Mouse (Mus musculus): ENCODE results near the gene Hspg2. TPM values are rescaled to one million over a fixed set of nuclear protein-coding genes. Genes with fewer than 3 reads are reported as not detected.
"Not testable (repeated sequence)": the region's sequence is repeated elsewhere in the genome, so short reads cannot be mapped to it uniquely, and the experiment has no call there.

Gene Hspg2
- polyA plus RNA-seq, 1 experiment from 2014 or later = 39.6 TPM

GRCm38 (mm10) chr4:137580299-137580698 is 111.7 kb downstream of the Hspg2 start:
- no peak for ATAC-seq (ENCODE audit: low FRiP score, low TSS enrichment)
- no peak overlapping the region for H3K4me2 ChIP-seq (replicated peaks; ENCODE audit: low read depth, low read length)
- H3K27me3 ChIP-seq (ENCODE audit: insufficient read depth, low read length) = no peaks in the 10 kb centered on the region
- no peak overlapping the region for H3K4me3 ChIP-seq (ENCODE audit: low read length)
- WGBS = 76% methylated on average over 2 of the region's 2 CpGs
- no peaks in the 10 kb centered on the region for H3K36me3 ChIP-seq (ENCODE audit: insufficient read depth, low read length)
- H3K9me3 ChIP-seq (ENCODE audit: low read length) = no peaks in the 10 kb centered on the region
- H3K27ac ChIP-seq (ENCODE audit: low read length) = no peak overlapping the region
- no peak overlapping the region for H3K9ac ChIP-seq (replicated peaks; ENCODE audit: low read length)
- peaks cover 5% of the 10 kb centered on the region; the same call in 1 of the 2 replicates for H3K4me1 ChIP-seq (ENCODE audit: insufficient read depth, low read length)

- H3K9me3 ChIP-seq (ENCODE audit: low read length) = no peaks in the 10 kb centered on the region
- WGBS = 52% methylated on average over 3 of the region's 3 CpGs
These were observed 113.2 kb downstream of the Hspg2 start for GRCm38 (mm10) chr4:137581815-137582214.

GRCm38 (mm10) chr4:137589095-137589494 is 120.5 kb downstream of the Hspg2 start:
- 83% methylated on average over 2 of the region's 3 CpGs for WGBS
- not testable (repeated sequence) for H3K4me1 ChIP-seq (ENCODE audit: insufficient read depth, low read length); H3K27me3 ChIP-seq (ENCODE audit: insufficient read depth, low read length); H3K4me3 ChIP-seq (ENCODE audit: low read length); H3K4me2 ChIP-seq (replicated peaks; ENCODE audit: low read depth, low read length); ATAC-seq (ENCODE audit: low FRiP score, low TSS enrichment); H3K9me3 ChIP-seq (ENCODE audit: low read length); H3K9ac ChIP-seq (replicated peaks; ENCODE audit: low read length); H3K36me3 ChIP-seq (ENCODE audit: insufficient read depth, low read length); H3K27ac ChIP-seq (ENCODE audit: low read length)

More at GRCm38 (mm10) chr4:137581815-137582214, 113.2 kb downstream of the Hspg2 start:
- Histone ChIP-seq H3K4me3 (ENCODE audit: low read length) (no peak overlapping the region), H3K36me3 (ENCODE audit: insufficient read depth, low read length) (no peaks in the 10 kb centered on the region), H3K4me1 (ENCODE audit: insufficient read depth, low read length) (peaks cover 5% of the 10 kb centered on the region; the same call in 1 of the 2 replicates), H3K9ac (replicated peaks; ENCODE audit: low read length) (no peak overlapping the region), H3K27me3 (ENCODE audit: insufficient read depth, low read length) (no peaks in the 10 kb centered on the region), H3K4me2 (replicated peaks; ENCODE audit: low read depth, low read length) (no peak overlapping the region), H3K27ac (ENCODE audit: low read length) (no peak overlapping the region)
- no peak for ATAC-seq (ENCODE audit: low FRiP score, low TSS enrichment)

GRCm38 (mm10) chr4:137589586-137589985 is 121.0 kb downstream of the Hspg2 start:
- 86% methylated on average over 3 of the region's 3 CpGs for WGBS
- no peak for ATAC-seq (ENCODE audit: low FRiP score, low TSS enrichment)
- no peak overlapping the region for H3K27ac ChIP-seq (ENCODE audit: low read length)
- H3K9ac ChIP-seq (replicated peaks; ENCODE audit: low read length) = no peak overlapping the region
- H3K9me3 ChIP-seq (ENCODE audit: low read length) = no peaks in the 10 kb centered on the region
- no peak overlapping the region for H3K4me2 ChIP-seq (replicated peaks; ENCODE audit: low read depth, low read length)
- no peaks in the 10 kb centered on the region for H3K27me3 ChIP-seq (ENCODE audit: insufficient read depth, low read length)
- no peaks in the 10 kb centered on the region for H3K36me3 ChIP-seq (ENCODE audit: insufficient read depth, low read length)
- H3K4me3 ChIP-seq (ENCODE audit: low read length) = no peak overlapping the region
- no peaks in the 10 kb centered on the region for H3K4me1 ChIP-seq (ENCODE audit: insufficient read depth, low read length)

- H3K4me2 ChIP-seq (replicated peaks; ENCODE audit: low read depth, low read length) = no peak overlapping the region
- H3K36me3 ChIP-seq (ENCODE audit: insufficient read depth, low read length) = no peaks in the 10 kb centered on the region
- H3K27ac ChIP-seq (ENCODE audit: low read length) = no peak overlapping the region
- ATAC-seq (ENCODE audit: low FRiP score, low TSS enrichment) = no peak
- WGBS = 91% methylated on average over 4 of the region's 4 CpGs
- no peak overlapping the region for H3K9ac ChIP-seq (replicated peaks; ENCODE audit: low read length)
- H3K9me3 ChIP-seq (ENCODE audit: low read length) = no peaks in the 10 kb centered on the region
- no peaks in the 10 kb centered on the region for H3K27me3 ChIP-seq (ENCODE audit: insufficient read depth, low read length)
- peaks cover 10% of the 10 kb centered on the region for H3K4me1 ChIP-seq (ENCODE audit: insufficient read depth, low read length)
- no peak overlapping the region for H3K4me3 ChIP-seq (ENCODE audit: low read length)
These were observed 122.4 kb downstream of the Hspg2 start for GRCm38 (mm10) chr4:137590961-137591360.

- under 1% methylated on average over 92 of the region's 92 CpGs for WGBS
- Histone ChIP-seq H3K9me3 (ENCODE audit: low read length) (no peaks in the 10 kb centered on the region), H3K27me3 (ENCODE audit: insufficient read depth, low read length) (no peaks in the 10 kb centered on the region), H3K36me3 (ENCODE audit: insufficient read depth, low read length) (no peaks in the 10 kb centered on the region), H3K9ac (replicated peaks; ENCODE audit: low read length) (peak within 1 kb of the TSS; percentile 89), H3K27ac (ENCODE audit: low read length) (peak within 1 kb of the TSS; percentile 99), H3K4me1 (ENCODE audit: insufficient read depth, low read length) (peaks cover 16% of the 10 kb centered on the region), H3K4me2 (replicated peaks; ENCODE audit: low read depth, low read length) (peak within 1 kb of the TSS; percentile 80), H3K4me3 (ENCODE audit: low read length) (peak within 1 kb of the TSS; percentile 92)
- ATAC-seq (ENCODE audit: low FRiP score, low TSS enrichment) = peak; percentile 94
These were observed 125.3 kb downstream of the Hspg2 start, which contains the start of gene Usp48 for GRCm38 (mm10) chr4:137593601-137594495. TSS of gene Usp48 (plus strand) at chr4:137593755.

- Histone ChIP-seq H3K4me2 (replicated peaks; ENCODE audit: low read depth, low read length) (peak overlapping the region; percentile 80), H3K9ac (replicated peaks; ENCODE audit: low read length) (peak overlapping the region; percentile 89), H3K9me3 (ENCODE audit: low read length) (no peaks in the 10 kb centered on the region), H3K27ac (ENCODE audit: low read length) (peak overlapping the region; percentile 99), H3K4me3 (ENCODE audit: low read length) (peak overlapping the region; percentile 92), H3K27me3 (ENCODE audit: insufficient read depth, low read length) (no peaks in the 10 kb centered on the region), H3K4me1 (ENCODE audit: insufficient read depth, low read length) (peaks cover 18% of the 10 kb centered on the region), H3K36me3 (ENCODE audit: insufficient read depth, low read length) (no peaks in the 10 kb centered on the region)
- WGBS = 3% methylated on average over 40 of the region's 40 CpGs
- no peak for ATAC-seq (ENCODE audit: low FRiP score, low TSS enrichment)
These were observed 126.1 kb downstream of the Hspg2 start for GRCm38 (mm10) chr4:137594496-137595270.

GRCm38 (mm10) chr4:137597098-137597630 is 128.6 kb downstream of the Hspg2 start:
- ATAC-seq (ENCODE audit: low FRiP score, low TSS enrichment) = no peak
- H3K36me3 ChIP-seq (ENCODE audit: insufficient read depth, low read length) = no peaks in the 10 kb centered on the region
- no peak overlapping the region for H3K4me2 ChIP-seq (replicated peaks; ENCODE audit: low read depth, low read length)
- H3K27ac ChIP-seq (ENCODE audit: low read length) = no peak overlapping the region
- WGBS = 91% methylated on average over 4 of the region's 4 CpGs
- H3K27me3 ChIP-seq (ENCODE audit: insufficient read depth, low read length) = no peaks in the 10 kb centered on the region
- no peak overlapping the region for H3K9ac ChIP-seq (replicated peaks; ENCODE audit: low read length)
- no peak overlapping the region for H3K4me3 ChIP-seq (ENCODE audit: low read length)
- peaks cover 18% of the 10 kb centered on the region for H3K4me1 ChIP-seq (ENCODE audit: insufficient read depth, low read length)
- no peaks in the 10 kb centered on the region for H3K9me3 ChIP-seq (ENCODE audit: low read length)

- no peak overlapping the region for H3K4me2 ChIP-seq (replicated peaks; ENCODE audit: low read depth, low read length)
- H3K9ac ChIP-seq (replicated peaks; ENCODE audit: low read length) = no peak overlapping the region
- H3K27me3 ChIP-seq (ENCODE audit: insufficient read depth, low read length) = no peaks in the 10 kb centered on the region
- peaks cover 18% of the 10 kb centered on the region for H3K4me1 ChIP-seq (ENCODE audit: insufficient read depth, low read length)
- H3K4me3 ChIP-seq (ENCODE audit: low read length) = no peak overlapping the region
- no peaks in the 10 kb centered on the region for H3K9me3 ChIP-seq (ENCODE audit: low read length)
- no peak for ATAC-seq (ENCODE audit: low FRiP score, low TSS enrichment)
- H3K36me3 ChIP-seq (ENCODE audit: insufficient read depth, low read length) = no peaks in the 10 kb centered on the region
- WGBS = 85% methylated on average over 5 of the region's 5 CpGs
- no peak overlapping the region for H3K27ac ChIP-seq (ENCODE audit: low read length)
These were observed 130.0 kb downstream of the Hspg2 start for GRCm38 (mm10) chr4:137598577-137598976.
